Comparison of ENCODE assay signal across 15 mouse cellular contexts in genomic region chr17:13584394-13584793, GRCm38 (mm10).
DNase-seq lines count a peak whose midpoint lies in the region; ATAC-seq lines count a peak whose summit lies in the region.
"Had no signal": no experiment of that assay in that cellular context is flagged by ENCODE, and none has a peak within 500 bp of the region (broad histone marks: within the 10 kb centered on the region; RNA-seq: fewer than 3 reads in every experiment).

No protein-coding gene starts in this region.

- H3K27me3 ChIP-seq in neural tube, embryonic 13.5 days: no peaks in the 10 kb centered on the region
- no peaks in the 10 kb centered on the region for H3K27me3 ChIP-seq in neural tube, embryonic 15.5 days (replicated peaks)
- no peaks in the 10 kb centered on the region for H3K27me3 ChIP-seq in forebrain, embryonic 16.5 days (replicated peaks; ENCODE audit: control insufficient read depth, insufficient read depth, low read length)
- H3K27me3 ChIP-seq: embryonic facial prominence, embryonic 12.5 days; heart, embryonic 12.5 days; intestine, embryonic 15.5 days had no signal

- peaks cover 11% of the 10 kb centered on the region; the same call in 1 of the 2 replicates for H3K4me1 ChIP-seq in neural tube, embryonic 13.5 days (replicated peaks)
- 0 out of 2 replicates have a peak, but pooled peaks cover 6% of the 10 kb centered on the region for H3K4me1 ChIP-seq in neural tube, embryonic 15.5 days
- peaks cover 10% of the 10 kb centered on the region for H3K4me1 ChIP-seq in forebrain, embryonic 16.5 days (replicated peaks; ENCODE audit: control insufficient read depth, insufficient read depth, low read length)
- H3K4me1 ChIP-seq: embryonic facial prominence, embryonic 12.5 days; heart, embryonic 12.5 days; intestine, embryonic 15.5 days had no signal

- no peaks in the 10 kb centered on the region for H3K9me3 ChIP-seq in neural tube, embryonic 13.5 days
- H3K9me3 ChIP-seq in neural tube, embryonic 15.5 days (replicated peaks): no peaks in the 10 kb centered on the region
- H3K9me3 ChIP-seq in forebrain, embryonic 16.5 days (ENCODE audit: control insufficient read depth, low read length): no peaks in the 10 kb centered on the region
- H3K9me3 ChIP-seq: embryonic facial prominence, embryonic 12.5 days; intestine, embryonic 15.5 days had no signal

- 84% methylated on average over 4 of the region's 4 CpGs for WGBS in neural tube, embryonic 13.5 days
- WGBS in neural tube, embryonic 15.5 days: 85% methylated on average over 4 of the region's 4 CpGs
- WGBS in forebrain, embryonic 16.5 days: 65% methylated on average over 4 of the region's 4 CpGs

- no peaks in the 10 kb centered on the region for H3K36me3 ChIP-seq in neural tube, embryonic 13.5 days
- no peaks in the 10 kb centered on the region for H3K36me3 ChIP-seq in neural tube, embryonic 15.5 days
- H3K36me3 ChIP-seq in forebrain, embryonic 16.5 days (ENCODE audit: control insufficient read depth, insufficient read depth): no peaks in the 10 kb centered on the region
- H3K36me3 ChIP-seq: embryonic facial prominence, embryonic 12.5 days; heart, embryonic 12.5 days; intestine, embryonic 15.5 days had no signal

- no peak overlapping the region for H3K9ac ChIP-seq in neural tube, embryonic 13.5 days
- H3K9ac ChIP-seq in neural tube, embryonic 15.5 days (replicated peaks): no peak overlapping the region
- no peak overlapping the region for H3K9ac ChIP-seq in forebrain, embryonic 16.5 days (replicated peaks; ENCODE audit: low read depth, low read length)
- H3K9ac ChIP-seq: embryonic facial prominence, embryonic 12.5 days; heart, embryonic 12.5 days; intestine, embryonic 15.5 days had no signal

- H3K4me2 ChIP-seq in neural tube, embryonic 13.5 days: no peak overlapping the region
- no peak overlapping the region for H3K4me2 ChIP-seq in neural tube, embryonic 15.5 days
- no peak overlapping the region for H3K4me2 ChIP-seq in forebrain, embryonic 16.5 days (ENCODE audit: low read length)
- H3K4me2 ChIP-seq: embryonic facial prominence, embryonic 12.5 days; heart, embryonic 12.5 days; intestine, embryonic 15.5 days had no signal

- DNase-seq in cerebellum, postnatal 14 days: peak; percentile 40 to 45
- DNase-seq in cerebellum, adult 11 months: no peak
- no peak for DNase-seq in heart, adult 8-10 months (ENCODE audit: low spot score)
- no peak for DNase-seq in left cerebral cortex, adult 18-20 months (ENCODE audit: low spot score in 2 of 2)
- DNase-seq: adrenal gland, adult 8-10 months; B cell, adult 2 months; gastrocnemius, postnatal 36 days; kidney, postnatal 4 days; lung, adult 2 months had no signal

- H3K4me3 ChIP-seq in neural tube, embryonic 13.5 days: no peak overlapping the region
- no peak overlapping the region for H3K4me3 ChIP-seq in neural tube, embryonic 15.5 days (replicated peaks)
- H3K4me3 ChIP-seq in forebrain, embryonic 16.5 days (replicated peaks; ENCODE audit: low read length): no peak overlapping the region
- H3K4me3 ChIP-seq: embryonic facial prominence, embryonic 12.5 days; heart, embryonic 12.5 days; intestine, embryonic 15.5 days had no signal

- ATAC-seq in neural tube, embryonic 13.5 days (ENCODE audit: low read depth): no peak
- ATAC-seq in neural tube, embryonic 15.5 days (ENCODE audit: low FRiP score): no peak
- peak; percentile 38; the same call in 1 of the 2 replicates for ATAC-seq in forebrain, embryonic 16.5 days
- ATAC-seq: intestine, embryonic 15.5 days had no signal

- H3K27ac ChIP-seq in neural tube, embryonic 13.5 days (replicated peaks): 0 out of 2 replicates have a peak overlapping the region, but pooled peaks have one; percentile 23
- no peak overlapping the region for H3K27ac ChIP-seq in neural tube, embryonic 15.5 days (replicated peaks)
- H3K27ac ChIP-seq in forebrain, embryonic 16.5 days (ENCODE audit: low read length): peak overlapping the region; percentile 75
- H3K27ac ChIP-seq: embryonic facial prominence, embryonic 12.5 days; intestine, embryonic 15.5 days had no signal

Comparison
In these comparisons a context has a peak if more than half of its experiments do, and no peak if none do; other contexts are left out.
1. DNase-seq: peak in cerebellum, postnatal 14 days (2 of 2); none in cerebellum, adult 11 months (single experiment), heart, adult 8-10 months (single experiment) and left cerebral cortex, adult 18-20 months (0 of 2).